8 mouse cellular contexts compared by ENCODE assay signal in the genomic region with DNA sequence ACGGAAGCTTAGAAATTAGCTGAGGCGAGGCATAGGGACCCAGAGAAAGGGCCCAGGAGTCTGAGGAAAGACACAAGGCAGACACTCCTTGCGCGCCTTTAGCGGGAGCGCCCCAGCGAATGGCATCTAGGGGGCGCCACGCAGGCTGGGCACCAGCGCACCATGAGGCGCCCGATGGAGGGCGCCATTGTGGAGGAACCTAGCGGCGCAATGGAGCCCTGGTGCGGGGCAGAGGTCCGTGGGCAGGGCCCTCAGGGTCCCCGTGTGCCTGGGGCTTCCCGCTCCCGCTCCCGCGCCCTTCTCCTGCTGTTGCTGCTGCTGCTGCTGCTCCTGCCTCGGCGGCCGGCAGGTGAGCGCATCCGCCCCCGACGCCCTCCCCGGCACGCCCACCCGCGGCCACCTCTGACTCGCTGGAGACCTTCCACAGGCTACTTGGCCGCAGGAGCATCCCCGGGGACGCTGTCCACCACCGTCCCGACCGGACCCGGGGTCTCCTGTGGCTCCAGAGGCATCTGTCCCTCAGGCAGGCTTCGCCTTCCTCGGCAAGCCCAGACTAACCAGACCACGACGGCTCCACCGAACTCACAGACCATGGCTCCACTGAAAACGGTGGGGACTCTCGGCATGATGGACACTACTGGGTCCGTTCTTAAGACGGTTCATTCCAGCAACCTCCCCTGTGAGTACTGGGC. TPM values are rescaled to one million over a fixed set of nuclear protein-coding genes. Genes with fewer than 3 reads are reported as not detected.
DNase-seq lines count a peak whose midpoint lies in the region; ATAC-seq lines count a peak whose summit lies in the region.

A gene (plus strand): TSS at position 187 of the 692 bp plus-strand sequence.

- no peaks in the 10 kb centered on the region for H3K9me3 ChIP-seq in kidney, embryonic 14.5 days (ENCODE audit: control insufficient read depth, low read length)
- no peaks in the 10 kb centered on the region for H3K9me3 ChIP-seq in hindbrain, embryonic 16.5 days (ENCODE audit: control insufficient read depth, low read length)
- no peaks in the 10 kb centered on the region for H3K9me3 ChIP-seq in midbrain, embryonic 13.5 days

- peaks cover 7% of the 10 kb centered on the region; the same call in 1 of the 2 replicates for H3K4me1 ChIP-seq in kidney, embryonic 14.5 days (ENCODE audit: control insufficient read depth, insufficient read depth, low read length)
- H3K4me1 ChIP-seq in hindbrain, embryonic 16.5 days (ENCODE audit: control insufficient read depth, insufficient read depth, low read depth, low read length): no peaks in the 10 kb centered on the region; the same call in none of the 2 replicates
- peaks cover 6% of the 10 kb centered on the region for H3K4me1 ChIP-seq in midbrain, embryonic 13.5 days (replicated peaks)

- peak within 1 kb of the TSS; percentile 30 for H3K4me3 ChIP-seq in kidney, embryonic 14.5 days (ENCODE audit: low read length)
- peak within 1 kb of the TSS; percentile 31 for H3K4me3 ChIP-seq in hindbrain, embryonic 16.5 days (ENCODE audit: low read length)
- H3K4me3 ChIP-seq in midbrain, embryonic 13.5 days (replicated peaks): peak within 1 kb of the TSS; percentile 31

- no peak within 1 kb of the TSS for H3K27ac ChIP-seq in kidney, embryonic 14.5 days (ENCODE audit: low read depth, low read length)
- H3K27ac ChIP-seq in hindbrain, embryonic 16.5 days (ENCODE audit: low read depth, low read length): no peak within 1 kb of the TSS
- H3K27ac ChIP-seq in midbrain, embryonic 13.5 days: no peak within 1 kb of the TSS

- 9% methylated on average over 49 of the region's 50 CpGs for WGBS in kidney, embryonic 14.5 days
- WGBS in hindbrain, embryonic 16.5 days: 7% methylated on average over 49 of the region's 50 CpGs
- 8% methylated on average over 48 of the region's 50 CpGs for WGBS in midbrain, embryonic 13.5 days

- no peak for DNase-seq in kidney, adult 18-20 months
- DNase-seq in embryo, embryonic 10.5 days (ENCODE audit: low spot score): peak; percentile 62
- DNase-seq in adipocyte (ENCODE audit: low spot score): no peak
- no peak for DNase-seq in adrenal gland, adult 18-20 months (ENCODE audit: low spot score in 2 of 2)
- DNase-seq in cerebellum, adult 11 months: no peak

- H3K27me3 ChIP-seq in kidney, embryonic 14.5 days (ENCODE audit: control insufficient read depth, insufficient read depth, low read length): peaks cover 14% of the 10 kb centered on the region
- peaks cover 5% of the 10 kb centered on the region; the same call in 1 of the 2 replicates for H3K27me3 ChIP-seq in hindbrain, embryonic 16.5 days (replicated peaks; ENCODE audit: control insufficient read depth, insufficient read depth, low read length)
- peaks cover 25% of the 10 kb centered on the region for H3K27me3 ChIP-seq in midbrain, embryonic 13.5 days

- peak; percentile 42 for ATAC-seq in kidney, embryonic 14.5 days (ENCODE audit: low FRiP score, low TSS enrichment)
- no peak for ATAC-seq in hindbrain, embryonic 16.5 days
- ATAC-seq in midbrain, embryonic 13.5 days: no peak

- peak within 1 kb of the TSS; percentile 53 for H3K4me2 ChIP-seq in kidney, embryonic 14.5 days (replicated peaks; ENCODE audit: low read depth, low read length)
- H3K4me2 ChIP-seq in hindbrain, embryonic 16.5 days (ENCODE audit: low read length): peak within 1 kb of the TSS; percentile 55
- peak within 1 kb of the TSS; percentile 50 for H3K4me2 ChIP-seq in midbrain, embryonic 13.5 days (replicated peaks)

- peak within 1 kb of the TSS; percentile 40 for H3K9ac ChIP-seq in kidney, embryonic 14.5 days (ENCODE audit: low read depth, low read length)
- H3K9ac ChIP-seq in hindbrain, embryonic 16.5 days (ENCODE audit: low read depth, low read length): peak within 1 kb of the TSS; percentile 35
- peak within 1 kb of the TSS; percentile 36; the same call in 1 of the 2 replicates for H3K9ac ChIP-seq in midbrain, embryonic 13.5 days (replicated peaks)

- H3K36me3 ChIP-seq in kidney, embryonic 14.5 days (ENCODE audit: control insufficient read depth, insufficient read depth, low read length): no peaks in the 10 kb centered on the region
- no peaks in the 10 kb centered on the region for H3K36me3 ChIP-seq in hindbrain, embryonic 16.5 days (ENCODE audit: control insufficient read depth, insufficient read depth, low read length)
- H3K36me3 ChIP-seq in midbrain, embryonic 13.5 days: no peaks in the 10 kb centered on the region

RNA-seq across cellular contexts. Expression of the gene that starts here (rescaled TPM):
- polyA plus RNA-seq in kidney, embryonic 14.5 days (2014; fragmentation: Nextera tagmentation; extraction: Ambion mirVana): 0.24 and 1.1 TPM in 2 replicates
- polyA plus RNA-seq in hindbrain, embryonic 16.5 days (2015; fragmentation: Nextera tagmentation; extraction: Ambion mirVana): 0.49 and 0.71 TPM in 2 replicates
- polyA plus RNA-seq in midbrain, embryonic 13.5 days (2015; fragmentation: Nextera tagmentation; extraction: Ambion mirVana): 0.24 TPM in 1 of 2 replicates, not detected in the other
- not detected for total RNA-seq in adrenal gland, adult 18-20 months (2021)
